31 mouse cellular contexts compared by ENCODE assay signal in the genomic region with DNA sequence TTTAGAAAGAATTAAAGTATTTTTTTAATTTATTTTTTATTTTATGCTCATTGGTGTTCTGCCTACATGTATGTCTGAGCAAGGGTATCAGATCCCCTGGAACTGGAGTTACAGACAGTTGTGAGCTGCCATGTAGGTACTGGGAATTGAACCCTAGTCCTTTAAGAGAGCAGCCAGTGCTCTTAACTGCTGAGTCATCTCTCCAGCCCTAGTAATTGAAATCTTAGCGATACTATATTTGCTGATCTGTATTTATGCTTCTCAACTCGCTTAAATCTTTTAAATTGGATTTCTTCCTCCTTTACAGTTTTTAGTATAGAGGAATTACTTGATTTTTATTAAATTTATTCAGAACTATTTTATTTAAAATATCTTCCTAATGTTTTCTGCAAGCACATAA. TPM values are rescaled to one million over a fixed set of nuclear protein-coding genes. Genes with fewer than 3 reads are reported as not detected.
A peak's percentile ranks its signal among the peaks of the same experiment; 100 is the strongest.
DNase-seq lines count a peak whose midpoint lies in the region; ATAC-seq and TF ChIP-seq lines count a peak whose summit lies in the region.
"Had no signal": no experiment of that assay in that cellular context is flagged by ENCODE, and none has a peak within 500 bp of the region (broad histone marks: within the 10 kb centered on the region; RNA-seq: fewer than 3 reads in every experiment).

No protein-coding gene starts in this region.

- WGBS in heart, adult 2 months, result 54% methylated on average over 2 of the region's 2 CpGs
- WGBS in heart, postnatal 0 days, result 59% methylated on average over 2 of the region's 2 CpGs

- H3K9me3 ChIP-seq in heart, postnatal 0 days (replicated peaks; ENCODE audit: control insufficient read depth, low read length), result no peaks in the 10 kb centered on the region
- no peaks in the 10 kb centered on the region for H3K9me3 ChIP-seq in CH12.LX (replicated peaks; ENCODE audit: low read length)
- H3K9me3 ChIP-seq: embryonic facial prominence, embryonic 13.5 days; embryonic facial prominence, embryonic 15.5 days; forebrain, embryonic 10.5 days; forebrain, embryonic 12.5 days; G1E had no signal

- no peak overlapping the region for H3K4me2 ChIP-seq in heart, postnatal 0 days (ENCODE audit: low read depth, low read length)
- H3K4me2 ChIP-seq in CH12.LX (ENCODE audit: insufficient read depth, low read depth, poor library complexity, severe bottlenecking), result no peak overlapping the region
- H3K4me2 ChIP-seq: embryonic facial prominence, embryonic 13.5 days; embryonic facial prominence, embryonic 15.5 days; forebrain, embryonic 12.5 days had no signal

- TF ChIP-seq POLR2A in heart, adult 2 months (IDR thresholded peaks at IDR 0.05; ENCODE audit: insufficient read depth, low read depth, low read length), result no peak
- no peak for TF ChIP-seq POLR2A in CH12.LX (IDR thresholded peaks at IDR 0.05; ENCODE audit: low read depth, low read length)

- peaks cover 2% of the 10 kb centered on the region; the same call in 1 of the 2 replicates for H3K4me1 ChIP-seq in heart, adult 2 months (ENCODE audit: control insufficient read depth, insufficient read depth, low read length)
- H3K4me1 ChIP-seq in heart, postnatal 0 days (ENCODE audit: control insufficient read depth, insufficient read depth), result 0 out of 2 replicates have a peak, but pooled peaks cover 4% of the 10 kb centered on the region
- peaks cover 9 to 26% of the 10 kb centered on the region in 2 experiments for H3K4me1 ChIP-seq in CH12.LX (ENCODE audit: control insufficient read depth in 1 of 2, insufficient read depth in 2 of 2)
- H3K4me1 ChIP-seq: embryonic facial prominence, embryonic 13.5 days; forebrain, embryonic 12.5 days had no signal

- intact Hi-C loops in heart, adult 2 months (cut with DNase I), result no loop called here
- intact Hi-C loops in heart, postnatal 14 days (cut with DNase I), result no loop called here

- dilution Hi-C loops in CH12.LX (cut with MboI; ENCODE audit: extremely low pct_ligation_motif_present, extremely low pct_unique_long_range_greater_than_20kb, low sequenced_read_pairs), result no loop called here

- no peak for DNase-seq in heart, adult 2 months
- no peak for DNase-seq in heart, postnatal 4 days
- DNase-seq in heart, postnatal 0 days (ENCODE audit: low spot score), result no peak
- DNase-seq in heart, postnatal 14 days, result no peak
- no peak for DNase-seq in CH12.LX (ENCODE audit: extremely low read depth)
- DNase-seq in cerebellum, postnatal 25 days, result no peak
- DNase-seq in layer of hippocampus, adult 9-10 months (ENCODE audit: low spot score), result no peak
- DNase-seq: adrenal gland, adult 8-10 months; adrenal gland, postnatal 14 days; adrenal gland, postnatal 36 days; B cell, adult 2 months; cerebellum, adult 11-12 months; cerebellum, adult 2 months; cerebellum, adult 9-10 months; cerebellum, postnatal 10 days; cerebellum, postnatal 36 days; embryo, embryonic 11 days had no signal

- H3K4me3 ChIP-seq in heart, adult 2 months, result no peak overlapping the region
- H3K4me3 ChIP-seq in heart, postnatal 0 days (ENCODE audit: low read depth, low read length), result no peak overlapping the region
- H3K4me3 ChIP-seq in CH12.LX (replicated peaks in 1 of 3; ENCODE audit: low read depth in 2 of 3, low read length in 2 of 3, poor library complexity in 1 of 3), result no peak overlapping the region
- H3K4me3 ChIP-seq: embryonic facial prominence, embryonic 13.5 days; embryonic facial prominence, embryonic 15.5 days; erythroblast, embryonic 14.5 days; forebrain, embryonic 10.5 days; forebrain, embryonic 12.5 days had no signal

- H3K79me2 ChIP-seq in heart, adult 2 months (replicated peaks; ENCODE audit: control insufficient read depth, insufficient read depth, low read length), result no peaks in the 10 kb centered on the region
- H3K79me2 ChIP-seq in CH12.LX (replicated peaks; ENCODE audit: control insufficient read depth, extremely low read depth, insufficient read depth, poor library complexity, severe bottlenecking), result no peaks in the 10 kb centered on the region

- in situ Hi-C loops in CH12.LX (cut with MboI; ENCODE audit: low pct_ligation_motif_present, low pct_unique_long_range_greater_than_20kb, low sequenced_read_pairs), result no loop called here

- TF ChIP-seq EP300 in heart, adult 2 months (IDR thresholded peaks at IDR 0.05; ENCODE audit: insufficient read depth, low read depth, low read length), result no peak
- no peak for TF ChIP-seq EP300 in heart, postnatal 0 days (IDR thresholded peaks at IDR 0.05; ENCODE audit: low read depth)
- no peak for TF ChIP-seq EP300 in CH12.LX (IDR thresholded peaks at IDR 0.05; ENCODE audit: low read length)

- ATAC-seq in heart, postnatal 0 days (ENCODE audit: insufficient read depth, low read depth), result no peak
- ATAC-seq: activated CD4-positive, CD25-positive, alpha-beta regulatory T cell, adult 4 months; CD4-positive, CD25-positive, alpha-beta regulatory T cell, adult 4 months; forebrain, embryonic 14.5 days; forebrain, embryonic 16.5 days; Patski had no signal

- no peak overlapping the region for H3K9ac ChIP-seq in heart, adult 2 months (ENCODE audit: low read depth, low read length)
- H3K9ac ChIP-seq in heart, postnatal 0 days (replicated peaks; ENCODE audit: low read depth, low read length), result no peak overlapping the region
- no peak overlapping the region for H3K9ac ChIP-seq in CH12.LX (ENCODE audit: insufficient read depth, low read depth)
- H3K9ac ChIP-seq: embryonic facial prominence, embryonic 13.5 days; embryonic facial prominence, embryonic 15.5 days; forebrain, embryonic 12.5 days had no signal

- 0 out of 2 replicates have a peak, but pooled peaks cover 4% of the 10 kb centered on the region for H3K36me3 ChIP-seq in heart, adult 2 months (ENCODE audit: control insufficient read depth, insufficient read depth, low read length)
- no peaks in the 10 kb centered on the region for H3K36me3 ChIP-seq in heart, postnatal 0 days (replicated peaks; ENCODE audit: control insufficient read depth, insufficient read depth, low read length)
- no peaks in the 10 kb centered on the region for H3K36me3 ChIP-seq in CH12.LX (replicated peaks in 1 of 2; ENCODE audit: control insufficient read depth in 1 of 2, insufficient read depth in 1 of 2, low read length in 1 of 2)
- H3K36me3 ChIP-seq: embryonic facial prominence, embryonic 13.5 days; embryonic facial prominence, embryonic 15.5 days; forebrain, embryonic 10.5 days; forebrain, embryonic 12.5 days; G1E had no signal

- H3K27ac ChIP-seq in heart, adult 2 months, result peak overlapping the region; percentile 70
- H3K27ac ChIP-seq in heart, postnatal 0 days (ENCODE audit: low read depth), result 0 out of 2 replicates have a peak overlapping the region, but pooled peaks have one; percentile 75
- H3K27ac ChIP-seq in CH12.LX (ENCODE audit: insufficient read depth, low read depth), result no peak overlapping the region
- H3K27ac ChIP-seq: embryonic facial prominence, embryonic 13.5 days; embryonic facial prominence, embryonic 15.5 days; forebrain, embryonic 10.5 days; forebrain, embryonic 12.5 days had no signal

- no peaks in the 10 kb centered on the region for H3K27me3 ChIP-seq in heart, adult 2 months (ENCODE audit: control insufficient read depth, insufficient read depth, low read length)
- no peaks in the 10 kb centered on the region for H3K27me3 ChIP-seq in heart, postnatal 0 days (ENCODE audit: control insufficient read depth, insufficient read depth, low read length)
- no peaks in the 10 kb centered on the region for H3K27me3 ChIP-seq in CH12.LX (replicated peaks)
- H3K27me3 ChIP-seq: embryonic facial prominence, embryonic 13.5 days; embryonic facial prominence, embryonic 15.5 days; forebrain, embryonic 12.5 days; Patski had no signal

- TF ChIP-seq RAD21 in CH12.LX (IDR thresholded peaks at IDR 0.05; ENCODE audit: low read depth, low read length), result no peak

- TF ChIP-seq CTCF in heart, adult 2 months (IDR thresholded peaks at IDR 0.05), result no peak
- no peak for TF ChIP-seq CTCF in heart, postnatal 0 days (IDR thresholded peaks at IDR 0.05; ENCODE audit: low read depth)
- TF ChIP-seq CTCF in CH12.LX (conservative IDR thresholded peaks at IDR 0.05 in 1 of 2, IDR thresholded peaks at IDR 0.05 in 1 of 2; ENCODE audit: low read depth in 2 of 2, low read length in 2 of 2), result no peak

TF ChIP-seq in CH12.LX, 34 proteins besides CTCF, POLR2A, EP300 and RAD21:
- TF ChIP-seq ETS1 (conservative IDR thresholded peaks at IDR 0.05; ENCODE audit: low read depth, low read length), result no peak
- peak; percentile 80 for TF ChIP-seq MAFK (IDR thresholded peaks at IDR 0.05; ENCODE audit: insufficient replicate concordance, low read length)

RNA-seq across cellular contexts. Expression of gene 1110002E22Rik, which starts 23.9 kb away (rescaled TPM):
- 10 to 100 TPM; 48.1 to 48.8 TPM for total RNA-seq in heart, adult 2 months (2021)
- polyA plus RNA-seq in heart, adult 2 months (2012; rRNA removed), result 14.7 and 22.9 TPM in 2 replicates
- 10 to 100 TPM; 56.0 to 60.4 TPM for total RNA-seq in heart, postnatal 4 days (2021)
- 30.8 and 32.5 TPM in 2 replicates for total RNA-seq in heart, postnatal 0 days (2014; rRNA removed; ENCODE audit: low replicate concordance)
- polyA plus RNA-seq in heart, postnatal 0 days (2015; fragmentation: Nextera tagmentation; extraction: Ambion mirVana), result 12.2 and 13.3 TPM in 2 replicates
- 10 to 100 TPM; 51.9 to 53.7 TPM for total RNA-seq in heart, postnatal 14 days (2021)
- total RNA-seq in CH12.LX (2012; rRNA removed) (1.3 and 2.0 TPM in 2 replicates), CH12.LX (2014; rRNA removed) (0.43 and 0.66 TPM in 2 replicates)
- 2.3 and 2.6 TPM in 2 replicates for polyA plus RNA-seq in CH12.LX (2012; ENCODE audit: insufficient read length, low read depth)
- total RNA-seq: common myeloid progenitor, adult 5-6 weeks had no signal
- polyA plus RNA-seq: activated CD4-positive, CD25-positive, alpha-beta regulatory T cell, adult 4 months; CD4-positive, CD25-positive, alpha-beta regulatory T cell, adult 4 months; erythroblast, embryonic 14.5 days had no signal

RNA-seq across cellular contexts. Expression of gene Gm5105, which starts 26.2 kb away (rescaled TPM):
- total RNA-seq in heart, adult 2 months (2021), result 1 to 10 TPM in 1 of 2 experiments, under 1 TPM in 1; 0.77 to 1.4 TPM
- 1.4 and 2.0 TPM in 2 replicates for polyA plus RNA-seq in heart, adult 2 months (2012; rRNA removed)
- 1 to 10 TPM in 1 of 2 experiments, under 1 TPM in 1; 0.48 to 1.0 TPM for total RNA-seq in heart, postnatal 4 days (2021)
- total RNA-seq in heart, postnatal 0 days (2014; rRNA removed; ENCODE audit: low replicate concordance), result 0.11 and 1.4 TPM in 2 replicates
- polyA plus RNA-seq in heart, postnatal 0 days (2015; fragmentation: Nextera tagmentation; extraction: Ambion mirVana), result 0.41 and 0.64 TPM in 2 replicates
- under 1 TPM; 0.85 to 0.93 TPM for total RNA-seq in heart, postnatal 14 days (2021)
- 0.13 TPM in 1 of 2 replicates, not detected in the other for total RNA-seq in CH12.LX (2012; rRNA removed)
- not detected in 2 replicates for total RNA-seq in CH12.LX (2014; rRNA removed)
- polyA plus RNA-seq in CH12.LX (2012; ENCODE audit: insufficient read length, low read depth), result not detected in 2 replicates
- total RNA-seq: adrenal gland, adult 18-20 months; adrenal gland, postnatal 14 days; adrenal gland, postnatal 36 days; common myeloid progenitor, adult 5-6 weeks had no signal
- polyA plus RNA-seq: activated CD4-positive, CD25-positive, alpha-beta regulatory T cell, adult 4 months; CD4-positive, CD25-positive, alpha-beta regulatory T cell, adult 4 months; embryonic facial prominence, embryonic 11.5 days; embryonic facial prominence, embryonic 13.5 days; erythroblast, embryonic 14.5 days; forebrain, embryonic 10.5 days; forebrain, embryonic 12.5 days; forebrain, embryonic 14.5 days; G1E had no signal

RNA-seq across cellular contexts. Expression of gene Dapp1, which starts 59.6 kb away (rescaled TPM):
- 1 to 10 TPM; 5.0 to 6.9 TPM for total RNA-seq in heart, adult 2 months (2021)
- polyA plus RNA-seq in heart, adult 2 months (2012; rRNA removed), result 4.0 and 5.2 TPM in 2 replicates
- 1 to 10 TPM; 7.6 to 7.8 TPM for total RNA-seq in heart, postnatal 4 days (2021)
- total RNA-seq in heart, postnatal 0 days (2014; rRNA removed; ENCODE audit: low replicate concordance), result 11.8 and 16.1 TPM in 2 replicates
- polyA plus RNA-seq in heart, postnatal 0 days (2015; fragmentation: Nextera tagmentation; extraction: Ambion mirVana), result 11.1 and 11.8 TPM in 2 replicates
- total RNA-seq in heart, postnatal 14 days (2021), result 1 to 10 TPM; 3.8 to 5.0 TPM
- total RNA-seq in CH12.LX (2012; rRNA removed), result 55.5 and 63.6 TPM in 2 replicates
- 53.5 and 66.4 TPM in 2 replicates for total RNA-seq in CH12.LX (2014; rRNA removed)
- 62.8 and 81.7 TPM in 2 replicates for polyA plus RNA-seq in CH12.LX (2012; ENCODE audit: insufficient read length, low read depth)

Comparison
In these comparisons a context has a peak if more than half of its experiments do, and no peak if none do; other contexts are left out.
1. RNA of gene 1110002E22Rik, which starts 23.9 kb away (total RNA-seq): 56.0 to 60.4 TPM in heart, postnatal 4 days, 51.9 to 53.7 TPM in heart, postnatal 14 days, 48.1 to 48.8 TPM in heart, adult 2 months and 30.8 to 32.5 TPM in heart, postnatal 0 days; 0.43 to 2.0 TPM in CH12.LX; every median in the first group is over 10 times any median in the second.